Mouse (Mus musculus) megakaryocyte, embryonic 14.5 days (primary cell): Measurements from ENCODE around the gene Mlxip.

Experiments
- FLI1 ChIP-seq: IDR thresholded peaks from 2 replicates; pipeline ENCODE4 v1.6.1; 2012; ENCODE audit warnings: low read length, inconsistent platforms, mixed read lengths
- GATA1 ChIP-seq: IDR thresholded peaks from 3 replicates; pipeline ENCODE4 v1.6.1; 2012; ENCODE audit warnings: mixed read lengths, low read length, inconsistent platforms, borderline replicate concordance

DNA sequence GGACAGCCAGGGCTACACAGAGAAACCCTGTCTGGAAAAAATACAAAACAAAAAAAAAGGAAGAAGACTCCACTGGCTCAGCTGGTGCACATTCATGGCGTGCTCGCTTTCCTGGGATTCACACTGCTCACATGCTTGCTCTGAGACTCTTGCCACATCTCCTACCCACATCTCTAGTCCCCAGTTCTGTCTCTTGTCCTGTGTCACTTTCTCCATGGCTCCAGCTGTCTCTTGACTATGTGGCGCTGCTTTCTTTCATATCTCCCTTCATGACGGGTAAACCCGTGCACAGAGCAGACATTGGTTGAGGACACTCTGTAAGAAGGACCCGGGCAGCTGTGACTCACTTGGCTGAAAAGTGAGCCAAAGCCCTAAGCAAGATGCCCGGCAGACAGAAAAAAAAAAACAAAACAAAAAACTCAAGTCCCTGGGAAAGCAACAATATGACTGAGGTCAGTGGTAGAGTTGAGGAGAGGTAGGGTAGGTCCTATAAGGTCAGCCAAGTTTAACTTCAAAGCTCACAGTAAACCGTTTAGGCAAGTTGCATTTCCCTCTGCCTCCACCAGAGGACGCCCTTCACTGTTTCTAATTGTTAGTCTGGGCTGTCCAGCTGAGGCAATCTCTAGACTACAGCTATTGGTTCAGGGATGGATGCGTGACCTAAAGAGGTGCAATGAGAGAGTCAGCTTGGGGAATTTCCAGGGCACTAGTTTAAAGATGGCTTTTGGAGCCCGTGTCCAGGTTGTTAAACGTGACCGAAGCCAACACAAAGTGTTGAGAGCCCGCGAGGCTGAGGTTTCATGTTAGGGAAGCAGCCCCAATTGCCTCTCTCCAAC lies 17.3 kb upstream of the Mlxip start:
- TF ChIP-seq GATA1 (no peak), FLI1 (no peak)
